Mouse (Mus musculus) kidney, adult 2 months (tissue): ENCODE data around the gene Olfr746. TPM values are rescaled to one million over a fixed set of nuclear protein-coding genes. Genes with fewer than 3 reads are reported as not detected.

Experiments used
- DNase-seq: peaks from one replicate; pipeline ENCODE4 v3.0.0; 2021
- H3K27ac ChIP-seq: fragments of 200-500 bp; 2 replicates; pipeline ENCODE4 v1.5.1; 2012; ENCODE audit warnings: low read depth, low read length, control low read depth, inconsistent platforms; ENCODE audit not compliant: insufficient read depth
- H3K27me3 ChIP-seq: fragments of 200-500 bp; replicated peaks from 2 replicates; pipeline ENCODE4 v1.6.1; 2012; ENCODE audit warnings: mild to moderate bottlenecking, moderate library complexity, low read length, inconsistent platforms; ENCODE audit not compliant: control insufficient read depth, insufficient read depth
- H3K36me3 ChIP-seq: fragments of 200-500 bp; 2 replicates; pipeline ENCODE4 v1.6.1; 2012; ENCODE audit warnings: mild to moderate bottlenecking, moderate library complexity, low read length, inconsistent platforms; ENCODE audit not compliant: control insufficient read depth, insufficient read depth
- H3K4me1 ChIP-seq: fragments of 200-500 bp; 2 replicates; pipeline ENCODE4 v1.6.1; 2011; ENCODE audit warnings: low read length; ENCODE audit not compliant: control insufficient read depth, insufficient read depth
- H3K4me3 ChIP-seq: fragments of 200-500 bp; 2 replicates; pipeline ENCODE4 v1.5.1; 2011; ENCODE audit warnings: mild to moderate bottlenecking, low read depth, low read length, control low read depth; ENCODE audit not compliant: insufficient read depth
- CTCF ChIP-seq: fragments of 200-500 bp; conservative IDR thresholded peaks from 2 replicates; pipeline ENCODE4 v1.5.1; 2011; ENCODE audit warnings: low read depth, mild to moderate bottlenecking, control low read depth, low read length, moderate library complexity, mixed read lengths; ENCODE audit not compliant: insufficient read depth, insufficient read length
- POLR2A ChIP-seq: fragments of 200-500 bp; IDR thresholded peaks from one replicate; pipeline ENCODE4 v1.6.1; 2011; ENCODE audit warnings: low read depth, low read length, control low read depth
- WGBS: fragments of 180-500 bp; shearing (Covaris S2); methylation state at CpG from one replicate; pipeline ENCODE4 v1.1.7; 2018; 5-methylcytosine and 5-hydroxymethylcytosine counted together
- polyA plus RNA-seq: library from polyadenylated mRNA; depleted of rRNA; stranded (reverse); fragments of >200 nt; gene quantifications from 2 replicates; pipeline ENCODE4 v1.2.3, GENCODE M21; 2012; rRNA removed

The Olfr746 gene
- polyA plus RNA-seq = not detected in 2 replicates

- Histone ChIP-seq H3K4me3 (no peak within 1 kb of the TSS), H3K27me3 (no peaks in the 10 kb centered on the region)
These were observed at the start of gene Olfr746 for GRCm38 (mm10) chr14:50646783-50647182. Gene Olfr746, plus strand, starts transcription at chr14:50647083.

GRCm38 (mm10) chr14:50614579-50614978 lies 32.3 kb upstream of the Olfr746 start, which contains the start of gene Olfr744:
Gene Olfr744, plus strand, starts transcription at chr14:50614879.
- no peak for DNase-seq
- no peaks in the 10 kb centered on the region for H3K4me1 ChIP-seq
- H3K36me3 ChIP-seq = no peaks in the 10 kb centered on the region
- H3K27me3 ChIP-seq = no peaks in the 10 kb centered on the region
- TF ChIP-seq CTCF (no peak), POLR2A (no peak)
- no peak within 1 kb of the TSS for H3K27ac ChIP-seq
- H3K4me3 ChIP-seq = no peak within 1 kb of the TSS
- WGBS = 90% methylated on average over 2 of the region's 2 CpGs

More at GRCm38 (mm10) chr14:50646783-50647182, at the start of gene Olfr746:
- no peak for DNase-seq
- TF ChIP-seq CTCF = no peak
- no peak for TF ChIP-seq POLR2A
- Histone ChIP-seq H3K4me1 (no peaks in the 10 kb centered on the region), H3K36me3 (no peaks in the 10 kb centered on the region), H3K27ac (no peak within 1 kb of the TSS)

GRCm38 (mm10) chr14:50639088-50639487 lies 7.8 kb upstream of the Olfr746 start, which contains the start of gene Olfr745:
Gene Olfr745, plus strand, starts transcription at chr14:50639388.
- no peak for TF ChIP-seq CTCF
- no peak for TF ChIP-seq POLR2A
- no peak within 1 kb of the TSS for H3K27ac ChIP-seq
- no peaks in the 10 kb centered on the region for H3K36me3 ChIP-seq
- no peak for DNase-seq
- H3K4me1 ChIP-seq = no peaks in the 10 kb centered on the region
- WGBS = 67% methylated on average over 2 of the region's 2 CpGs
- H3K4me3 ChIP-seq = no peak within 1 kb of the TSS
- H3K27me3 ChIP-seq = no peaks in the 10 kb centered on the region

GRCm38 (mm10) chr14:50693106-50693505 lies 46.2 kb downstream of the Olfr746 start, which contains the start of gene Olfr747:
Gene Olfr747, minus strand, starts transcription at chr14:50693206.
- no peak for DNase-seq
- H3K36me3 ChIP-seq = no peaks in the 10 kb centered on the region
- H3K4me1 ChIP-seq = no peaks in the 10 kb centered on the region
- H3K27me3 ChIP-seq = no peaks in the 10 kb centered on the region
- no peak within 1 kb of the TSS for H3K27ac ChIP-seq
- TF ChIP-seq POLR2A (no peak), CTCF (no peak)
- WGBS = 90% methylated on average over 3 of the region's 3 CpGs
- H3K4me3 ChIP-seq = no peak within 1 kb of the TSS

Other genes with a start within 250 kb of the Olfr746 start
- gene Olfr738, start 239.5 kb upstream of the Olfr746 start, polyA plus RNA-seq = not detected in 2 replicates
- not detected in 2 replicates for gene Olfr739, start 228.5 kb upstream of the Olfr746 start, polyA plus RNA-seq
- not detected in 2 replicates for gene Olfr740, start 201.5 kb upstream of the Olfr746 start, polyA plus RNA-seq
- gene Olfr741, start 174.3 kb upstream of the Olfr746 start, polyA plus RNA-seq = not detected in 2 replicates
- gene Olfr742, start 143.5 kb upstream of the Olfr746 start, polyA plus RNA-seq = not detected in 2 replicates
- not detected in 2 replicates for gene Olfr743, start 125.2 kb upstream of the Olfr746 start, polyA plus RNA-seq
- gene Olfr744, start 32.2 kb upstream of the Olfr746 start, polyA plus RNA-seq = not detected in 2 replicates
- gene Olfr745, start 7.7 kb upstream of the Olfr746 start, polyA plus RNA-seq = not detected in 2 replicates
- not detected in 2 replicates for gene Olfr747, start 46.1 kb downstream of the Olfr746 start, polyA plus RNA-seq
- not detected in 2 replicates for gene Olfr748, start 60.3 kb downstream of the Olfr746 start, polyA plus RNA-seq
- gene Olfr749, start 98.0 kb downstream of the Olfr746 start, polyA plus RNA-seq = not detected in 2 replicates
- 24.5 and 25.8 TPM in 2 replicates for gene Ttc5, start 138.4 kb downstream of the Olfr746 start, polyA plus RNA-seq
- gene Ccnb1ip1, start 160.6 kb downstream of the Olfr746 start, polyA plus RNA-seq = not detected in 2 replicates
- 12.0 and 12.6 TPM in 2 replicates for gene Parp2, start 160.8 kb downstream of the Olfr746 start, polyA plus RNA-seq
- gene Tep1, start 223.5 kb downstream of the Olfr746 start, polyA plus RNA-seq = 17.6 and 18.8 TPM in 2 replicates